Mouse (Mus musculus): Measurements from ENCODE around the gene Gar1. TPM values are rescaled to one million over a fixed set of nuclear protein-coding genes. Genes with fewer than 3 reads are reported as not detected.

The Gar1 gene
- polyA plus RNA-seq (2012; ENCODE audit: insufficient read depth, insufficient read length, missing spikeins), result 15.3 and 17.7 TPM in 2 replicates

DNA sequence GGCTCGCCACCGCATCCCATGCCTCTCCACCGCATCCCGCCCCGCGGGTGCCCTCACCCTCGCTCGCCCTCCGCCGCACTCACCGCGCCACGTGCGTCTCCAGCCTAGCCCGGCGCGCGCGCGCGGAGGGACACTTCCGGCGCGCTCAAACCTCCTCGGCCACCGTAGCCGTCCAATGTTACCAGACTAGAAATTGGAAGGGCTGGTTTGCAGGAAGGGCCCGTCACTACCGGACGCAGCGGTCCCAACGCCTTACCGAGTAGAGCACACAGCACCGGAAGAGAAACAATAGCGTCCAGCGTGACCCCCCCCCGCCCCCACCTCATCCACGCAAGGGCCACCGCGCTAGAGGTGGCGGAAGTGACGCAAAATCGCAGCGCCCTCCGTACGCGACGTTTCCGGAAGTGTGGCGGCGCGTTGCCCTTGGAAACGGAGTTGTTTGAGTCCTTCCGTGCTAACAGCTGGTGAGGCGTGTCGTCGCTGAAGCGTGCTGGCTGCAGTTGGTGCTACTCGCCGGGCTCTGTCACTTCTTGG is at the start of gene Gar1:
Gene Gar1, minus strand, starts transcription at position 362 of the 534 bp plus-strand sequence.
- Histone ChIP-seq H3K27ac (replicated peaks; ENCODE audit: low read depth, low read length) (peak within 1 kb of the TSS; percentile 82), H3K4me3 (ENCODE audit: insufficient read depth, low read depth, low read length) (peak within 1 kb of the TSS; percentile 82), H3K4me1 (ENCODE audit: control insufficient read depth, insufficient read depth, insufficient read length, low read length) (no peaks in the 10 kb centered on the region)

DNA sequence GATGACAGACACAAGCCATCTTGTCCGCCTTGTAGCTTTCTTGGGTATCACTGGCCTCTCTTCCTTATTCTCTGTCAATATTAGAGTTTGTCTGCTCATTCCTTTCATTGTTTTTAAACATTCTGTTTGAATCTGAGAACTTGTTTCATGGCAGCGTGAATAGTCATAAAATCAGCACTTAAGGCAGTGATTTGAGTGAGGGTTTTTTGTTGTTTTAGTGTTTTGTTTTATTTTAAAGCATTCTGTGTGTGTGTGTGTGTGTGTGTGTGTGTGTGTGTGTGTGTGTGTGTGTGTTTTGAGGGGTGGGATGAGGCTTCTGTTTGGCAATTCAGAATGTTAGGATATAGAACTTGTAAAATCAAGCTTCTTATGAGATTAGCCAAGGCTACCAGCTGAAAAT is 48.7 kb upstream of the Gar1 start:
- Histone ChIP-seq H3K4me3 (ENCODE audit: insufficient read depth, low read depth, low read length) (no peak overlapping the region), H3K27ac (replicated peaks; ENCODE audit: low read depth, low read length) (no peak overlapping the region), H3K4me1 (ENCODE audit: control insufficient read depth, insufficient read depth, insufficient read length, low read length) (peaks cover 5% of the 10 kb centered on the region; the same call in 1 of the 2 replicates)

DNA sequence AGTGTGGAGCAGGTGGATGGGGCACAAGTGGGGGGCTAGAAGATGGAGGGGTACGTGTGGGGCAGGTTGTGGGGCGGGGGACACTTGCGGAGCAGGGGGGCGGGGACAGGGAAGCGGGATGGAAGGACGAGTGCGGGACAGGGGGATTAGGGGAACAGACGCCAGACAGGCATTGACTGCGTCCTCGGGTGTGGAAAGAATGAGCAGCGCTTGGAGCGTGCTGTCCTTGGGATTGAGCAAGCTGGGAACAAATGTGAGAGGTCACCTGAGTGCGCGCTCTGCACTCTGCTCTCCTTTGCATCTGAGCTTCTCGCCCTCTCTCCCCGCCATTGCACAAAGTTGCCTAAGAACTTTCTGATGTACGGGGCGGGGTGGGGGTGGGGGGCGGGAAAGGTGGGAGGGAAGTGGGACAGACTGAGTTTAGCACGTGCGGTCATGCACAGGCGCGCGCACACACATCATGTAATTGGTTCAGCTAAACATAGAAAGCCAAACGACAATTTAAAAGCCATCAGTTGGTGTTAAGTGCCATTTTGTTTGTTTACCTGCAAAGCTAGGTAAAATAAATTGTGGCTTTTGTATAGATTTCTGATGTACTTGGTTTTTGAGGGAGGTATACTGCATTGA is 48.0 kb upstream of the Gar1 start:
- Histone ChIP-seq H3K27ac (replicated peaks; ENCODE audit: low read depth, low read length) (no peak overlapping the region), H3K4me1 (ENCODE audit: control insufficient read depth, insufficient read depth, insufficient read length, low read length) (peaks cover 5% of the 10 kb centered on the region; the same call in 1 of the 2 replicates), H3K4me3 (ENCODE audit: insufficient read depth, low read depth, low read length) (peak overlapping the region; percentile 88)

DNA sequence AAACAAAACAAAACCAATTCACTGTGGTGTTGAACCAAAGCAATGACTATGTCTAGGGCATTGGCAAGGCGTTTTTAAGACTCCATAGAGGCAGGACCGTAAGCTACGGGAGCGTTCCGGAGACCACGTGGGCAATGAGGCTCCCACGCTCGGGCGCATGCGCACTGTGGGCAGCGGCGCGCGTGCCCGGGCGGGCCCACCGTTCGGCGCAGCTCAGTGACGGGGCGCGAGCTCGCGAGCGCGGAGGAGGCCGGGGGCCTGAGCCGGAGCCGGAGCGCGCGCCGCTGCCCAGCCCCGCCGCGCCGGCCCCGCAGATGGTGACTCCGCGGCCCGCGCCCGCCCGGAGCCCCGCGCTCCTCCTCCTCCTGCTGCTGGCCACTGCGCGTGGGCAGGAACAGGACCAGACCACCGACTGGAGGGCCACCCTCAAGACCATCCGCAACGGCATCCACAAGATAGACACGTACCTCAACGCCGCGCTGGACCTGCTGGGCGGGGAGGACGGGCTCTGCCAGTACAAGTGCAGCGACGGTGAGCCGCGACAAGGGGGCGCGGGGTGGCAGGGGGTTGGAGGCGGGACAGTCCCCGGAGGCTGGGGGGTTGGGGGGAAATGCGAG is 47.3 kb upstream of the Gar1 start, which contains the start of gene Pla2g12a:
Gene Pla2g12a, plus strand, starts transcription at position 202 of the 617 bp plus-strand sequence.
- H3K4me3 ChIP-seq (ENCODE audit: insufficient read depth, low read depth, low read length), result peak within 1 kb of the TSS; percentile 88
- peaks cover 5% of the 10 kb centered on the region; the same call in 1 of the 2 replicates for H3K4me1 ChIP-seq (ENCODE audit: control insufficient read depth, insufficient read depth, insufficient read length, low read length)
- H3K27ac ChIP-seq (replicated peaks; ENCODE audit: low read depth, low read length), result 0 out of 2 replicates have a peak within 1 kb of the TSS, but pooled peaks have one; percentile 24

DNA sequence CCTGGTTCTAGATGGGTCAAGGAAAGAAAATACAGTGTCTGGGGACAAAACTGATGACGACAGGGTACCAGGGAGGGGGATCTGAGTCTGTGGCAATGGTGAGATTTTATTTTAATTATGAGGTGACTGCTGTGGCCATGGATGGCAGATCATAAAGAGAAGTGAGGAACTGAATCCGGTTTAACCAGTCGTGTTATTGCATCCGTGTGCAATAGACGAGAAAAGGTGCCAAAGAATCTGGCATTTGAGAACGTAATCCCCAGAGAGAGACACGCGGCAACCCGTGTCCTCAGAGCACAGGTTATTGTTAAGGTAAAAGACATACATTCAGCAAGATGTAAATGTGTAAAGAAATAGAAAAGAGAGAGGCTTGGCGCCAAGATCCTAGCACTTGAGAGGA is 46.1 kb upstream of the Gar1 start:
- H3K4me1 ChIP-seq (ENCODE audit: control insufficient read depth, insufficient read depth, insufficient read length, low read length), result peaks cover 5% of the 10 kb centered on the region; the same call in 1 of the 2 replicates
- H3K4me3 ChIP-seq (ENCODE audit: insufficient read depth, low read depth, low read length), result no peak overlapping the region
- no peak overlapping the region for H3K27ac ChIP-seq (replicated peaks; ENCODE audit: low read depth, low read length)

DNA sequence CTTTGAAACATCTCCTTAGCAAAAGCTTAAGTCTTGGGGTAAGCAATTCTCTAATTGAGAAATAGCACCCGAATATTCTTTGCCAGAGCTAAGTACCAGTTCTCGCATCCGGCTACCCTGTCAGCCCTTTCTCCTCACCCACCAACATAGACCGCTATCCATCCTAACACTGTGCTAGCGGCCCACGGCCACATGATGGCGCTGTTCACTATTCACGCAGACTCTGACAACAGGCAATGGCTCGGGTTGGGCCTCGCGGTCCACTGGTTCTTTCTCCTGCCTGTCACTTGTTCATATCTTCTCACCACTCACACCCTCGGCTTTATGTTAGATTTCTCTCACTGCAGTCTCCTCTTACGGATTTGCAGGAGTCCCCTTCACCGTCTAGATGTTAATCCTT is 32.5 kb upstream of the Gar1 start:
- Histone ChIP-seq H3K4me3 (ENCODE audit: insufficient read depth, low read depth, low read length) (no peak overlapping the region), H3K27ac (replicated peaks; ENCODE audit: low read depth, low read length) (no peak overlapping the region), H3K4me1 (ENCODE audit: control insufficient read depth, insufficient read depth, insufficient read length, low read length) (no peaks in the 10 kb centered on the region)

DNA sequence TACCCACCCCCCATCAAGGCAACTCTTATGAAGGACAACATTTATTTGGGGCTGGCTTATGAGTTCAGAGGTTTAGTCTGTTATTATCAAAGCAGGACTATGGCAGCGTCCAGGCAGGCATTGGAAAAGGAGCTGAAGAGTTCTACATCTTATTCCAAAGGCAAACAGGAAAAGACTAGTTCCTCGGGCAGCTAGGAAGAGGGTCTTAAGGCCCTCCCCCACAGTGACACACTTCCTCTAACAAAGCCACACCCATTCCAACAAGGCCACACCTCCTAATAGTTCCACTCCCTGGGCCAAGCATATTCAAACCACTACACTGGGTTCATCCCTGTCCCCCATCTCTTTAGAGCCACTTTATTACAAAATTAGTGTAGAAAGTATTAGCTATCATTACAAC is 31.4 kb upstream of the Gar1 start:
- no peak overlapping the region for H3K27ac ChIP-seq (replicated peaks; ENCODE audit: low read depth, low read length)
- no peak overlapping the region for H3K4me3 ChIP-seq (ENCODE audit: insufficient read depth, low read depth, low read length)
- H3K4me1 ChIP-seq (ENCODE audit: control insufficient read depth, insufficient read depth, insufficient read length, low read length), result no peaks in the 10 kb centered on the region

DNA sequence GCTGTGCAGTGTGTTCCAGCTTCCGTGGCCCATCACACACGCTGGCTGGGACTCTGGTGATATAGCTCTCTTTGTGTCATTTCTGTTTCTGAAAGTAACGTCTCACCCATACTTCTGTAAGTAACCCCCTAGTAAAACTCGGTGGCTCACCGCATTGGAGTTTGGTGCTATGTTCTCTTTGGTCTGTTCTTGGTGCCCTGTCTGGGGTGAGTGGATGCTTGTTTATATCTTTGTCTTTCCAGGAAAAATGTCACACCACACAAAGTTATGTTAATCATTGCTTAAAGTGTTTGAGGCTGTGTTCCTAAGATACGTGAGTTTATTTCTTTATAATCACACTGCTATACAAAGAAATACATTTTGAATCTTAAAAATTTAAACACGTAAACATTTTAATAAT is 15.7 kb upstream of the Gar1 start:
- H3K4me3 ChIP-seq (ENCODE audit: insufficient read depth, low read depth, low read length), result no peak overlapping the region
- H3K4me1 ChIP-seq (ENCODE audit: control insufficient read depth, insufficient read depth, insufficient read length, low read length), result no peaks in the 10 kb centered on the region
- no peak overlapping the region for H3K27ac ChIP-seq (replicated peaks; ENCODE audit: low read depth, low read length)

DNA sequence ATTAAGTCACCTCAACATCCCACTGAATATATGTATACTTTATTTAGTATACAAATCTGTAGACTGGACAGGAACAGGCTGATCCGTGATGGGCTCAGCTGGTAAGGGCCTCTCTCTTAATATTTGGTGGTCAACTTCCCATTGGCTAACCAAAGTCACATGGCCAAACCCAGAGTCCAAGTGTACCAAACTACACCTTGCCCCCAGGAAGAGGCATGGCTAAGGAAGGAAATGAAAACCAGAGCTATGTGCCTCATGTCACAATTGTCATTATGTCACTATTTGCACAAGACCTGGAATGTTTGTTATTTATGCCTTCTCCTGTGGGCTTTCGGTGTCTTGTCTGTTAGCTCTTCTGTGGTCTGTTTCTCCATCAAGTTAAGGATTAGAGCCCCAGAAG is 14.7 kb upstream of the Gar1 start:
- Histone ChIP-seq H3K4me3 (ENCODE audit: insufficient read depth, low read depth, low read length) (no peak overlapping the region), H3K4me1 (ENCODE audit: control insufficient read depth, insufficient read depth, insufficient read length, low read length) (no peaks in the 10 kb centered on the region), H3K27ac (replicated peaks; ENCODE audit: low read depth, low read length) (no peak overlapping the region)

DNA sequence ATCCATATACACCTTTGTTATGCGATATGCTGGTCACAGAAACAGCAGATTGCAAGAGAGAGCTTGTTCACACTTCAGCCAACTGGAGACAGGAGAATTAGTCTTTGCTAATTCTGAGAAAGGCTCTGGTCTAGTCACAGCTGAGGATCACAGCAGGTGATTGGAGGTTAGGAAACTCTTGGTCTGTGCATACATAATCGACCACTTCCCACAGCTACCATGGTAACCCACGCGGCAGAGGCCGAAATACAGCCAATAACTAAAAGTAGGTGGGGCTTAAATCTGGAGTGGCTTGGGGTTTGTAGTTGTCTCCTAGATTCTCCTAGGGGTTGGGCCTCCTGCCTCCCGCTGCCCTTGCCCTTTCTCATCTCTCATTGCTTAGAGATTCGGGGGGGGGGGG is 6.8 kb upstream of the Gar1 start:
- Histone ChIP-seq H3K4me3 (ENCODE audit: insufficient read depth, low read depth, low read length) (no peak overlapping the region), H3K27ac (replicated peaks; ENCODE audit: low read depth, low read length) (no peak overlapping the region), H3K4me1 (ENCODE audit: control insufficient read depth, insufficient read depth, insufficient read length, low read length) (no peaks in the 10 kb centered on the region)

DNA sequence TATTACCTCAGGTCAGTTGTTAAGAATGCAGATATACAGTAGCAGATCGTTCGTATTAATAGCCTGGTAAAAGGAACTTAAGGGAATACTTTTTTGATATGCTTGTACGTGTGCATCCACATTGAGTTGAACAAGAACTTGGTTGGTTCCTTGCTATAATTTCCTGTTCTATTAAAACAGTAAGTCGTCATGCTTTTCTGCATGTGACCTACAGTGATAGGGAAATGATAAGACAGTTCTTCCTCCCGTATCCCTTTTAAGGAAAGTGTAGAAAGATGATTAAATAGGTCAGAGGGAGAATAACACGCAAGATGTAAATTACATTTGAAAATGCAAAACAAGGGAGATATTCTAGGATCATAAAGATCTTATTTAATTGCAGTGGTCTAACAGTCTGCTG is 5.8 kb upstream of the Gar1 start:
- H3K27ac ChIP-seq (replicated peaks; ENCODE audit: low read depth, low read length), result no peak overlapping the region
- H3K4me3 ChIP-seq (ENCODE audit: insufficient read depth, low read depth, low read length), result no peak overlapping the region
- H3K4me1 ChIP-seq (ENCODE audit: control insufficient read depth, insufficient read depth, insufficient read length, low read length), result no peaks in the 10 kb centered on the region

DNA sequence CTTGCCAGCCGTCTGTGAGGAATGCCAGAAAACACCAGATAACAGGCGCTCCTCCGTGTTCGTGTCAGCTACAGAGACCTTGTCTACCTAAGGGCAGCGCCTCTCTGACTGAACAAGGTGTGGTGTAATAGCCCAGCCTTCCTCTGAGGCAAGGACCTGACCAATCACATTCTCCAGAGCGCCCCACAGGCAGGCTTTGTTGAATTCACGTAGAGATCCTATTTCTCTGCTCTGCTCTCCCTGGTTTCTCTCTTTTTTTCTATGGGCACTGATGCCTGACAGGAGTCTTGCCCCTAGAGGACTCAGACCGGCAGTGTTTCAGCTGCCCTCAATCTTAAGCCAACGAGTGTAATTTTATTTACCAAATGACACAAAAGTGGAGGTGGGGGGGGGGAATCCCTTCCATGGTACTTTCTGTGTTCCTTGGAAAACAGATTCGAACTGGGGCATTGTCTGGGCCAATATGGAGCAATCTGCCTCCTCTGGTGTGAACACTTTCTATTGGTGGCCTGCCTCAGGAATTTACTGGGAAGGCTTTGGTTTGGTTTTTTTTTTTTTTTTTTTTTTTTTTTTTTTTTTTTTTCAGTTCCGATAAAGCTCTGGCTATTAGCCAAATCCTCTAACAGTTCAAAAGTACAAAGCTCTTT is 5.0 kb upstream of the Gar1 start:
- H3K4me3 ChIP-seq (ENCODE audit: insufficient read depth, low read depth, low read length), result no peak overlapping the region
- no peak overlapping the region for H3K27ac ChIP-seq (replicated peaks; ENCODE audit: low read depth, low read length)
- H3K4me1 ChIP-seq (ENCODE audit: control insufficient read depth, insufficient read depth, insufficient read length, low read length), result no peaks in the 10 kb centered on the region

DNA sequence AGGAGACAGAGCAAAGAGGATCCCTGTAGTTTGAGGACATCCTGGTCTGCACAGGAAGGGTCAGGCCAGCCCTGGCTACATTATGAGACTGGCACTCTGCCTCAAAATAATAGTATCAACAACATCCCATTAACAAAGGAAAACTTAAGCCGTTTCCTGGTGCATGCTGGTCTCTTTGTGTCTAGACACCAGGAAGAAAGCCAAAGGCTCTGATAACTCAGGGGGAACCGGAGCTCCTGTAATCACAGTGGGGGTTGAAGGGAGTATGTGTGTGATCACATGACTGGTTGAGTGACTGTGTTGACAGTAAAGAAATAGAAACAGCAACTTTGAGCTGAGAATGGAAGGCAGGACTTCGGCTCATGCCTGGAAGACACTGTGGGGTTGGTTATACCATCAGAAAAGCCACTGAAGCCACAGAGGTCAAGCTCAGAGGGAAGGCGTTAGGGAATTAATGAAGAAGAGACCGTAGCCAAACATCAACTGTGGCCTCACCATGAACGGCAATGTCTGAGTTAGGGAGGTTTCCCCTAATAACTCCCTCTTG is 4.3 kb upstream of the Gar1 start, which contains the start of gene Cfi:
Gene Cfi, plus strand, starts transcription at position 497 of the 547 bp plus-strand sequence.
- no peak within 1 kb of the TSS for H3K27ac ChIP-seq (replicated peaks; ENCODE audit: low read depth, low read length)
- H3K4me1 ChIP-seq (ENCODE audit: control insufficient read depth, insufficient read depth, insufficient read length, low read length), result no peaks in the 10 kb centered on the region
- H3K4me3 ChIP-seq (ENCODE audit: insufficient read depth, low read depth, low read length), result no peak within 1 kb of the TSS

DNA sequence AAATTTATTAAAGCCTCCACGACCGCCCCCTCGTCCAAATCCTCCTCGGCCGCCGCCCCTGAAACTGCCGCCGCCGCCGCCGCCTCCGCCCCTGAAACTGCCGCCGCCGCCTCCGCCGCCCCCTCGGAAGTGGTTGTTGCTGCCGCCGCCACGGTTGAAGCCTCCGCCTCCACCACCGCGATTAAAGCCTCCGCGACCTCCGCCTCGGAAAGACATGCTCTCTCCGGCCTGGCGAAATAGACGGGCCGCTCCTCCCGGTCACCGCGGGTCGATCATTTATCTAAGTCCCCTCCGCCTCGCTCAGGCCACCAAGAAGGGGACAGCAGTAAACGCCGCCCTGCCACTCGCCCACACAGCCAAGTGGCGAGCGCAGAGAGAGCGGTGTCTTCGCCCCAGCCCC is 570 bp downstream of the Gar1 start:
- H3K4me3 ChIP-seq (ENCODE audit: insufficient read depth, low read depth, low read length), result peak overlapping the region; percentile 82
- peak overlapping the region; percentile 82 for H3K27ac ChIP-seq (replicated peaks; ENCODE audit: low read depth, low read length)
- no peaks in the 10 kb centered on the region for H3K4me1 ChIP-seq (ENCODE audit: control insufficient read depth, insufficient read depth, insufficient read length, low read length)

DNA sequence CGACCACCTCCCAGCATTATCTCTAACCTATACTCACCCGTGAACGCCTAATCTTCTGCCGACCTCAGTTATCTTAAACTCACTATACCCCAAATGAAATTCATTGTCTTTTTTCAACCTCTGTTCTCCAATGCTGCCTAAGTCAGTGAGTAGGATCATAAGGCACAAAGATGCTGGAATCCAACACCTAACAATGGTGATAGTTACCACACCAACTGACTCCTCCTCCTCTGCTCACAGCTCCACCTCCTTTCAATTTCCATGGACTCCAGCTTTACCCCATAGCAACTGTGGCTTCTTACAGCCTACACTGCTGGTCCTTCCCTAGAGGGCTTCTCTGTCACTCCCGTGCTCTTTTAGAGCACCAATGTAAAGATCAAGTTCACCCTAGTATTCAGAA is 3.5 kb downstream of the Gar1 start:
- Histone ChIP-seq H3K27ac (replicated peaks; ENCODE audit: low read depth, low read length) (no peak overlapping the region), H3K4me3 (ENCODE audit: insufficient read depth, low read depth, low read length) (no peak overlapping the region), H3K4me1 (ENCODE audit: control insufficient read depth, insufficient read depth, insufficient read length, low read length) (no peaks in the 10 kb centered on the region)
